ENCODE assay signal across 7 mouse cellular contexts in genomic region chr11:19009536-19010395, GRCm38 (mm10). TPM values are rescaled to one million over a fixed set of nuclear protein-coding genes. Genes with fewer than 3 reads are reported as not detected.
DNase-seq lines count a peak whose midpoint lies in the region; ATAC-seq lines count a peak whose summit lies in the region.

No protein-coding gene starts in this region.

- H3K9ac ChIP-seq in forebrain, embryonic 15.5 days (replicated peaks) = no peak overlapping the region
- peak overlapping the region; percentile 100 for H3K9ac ChIP-seq in intestine, embryonic 14.5 days (ENCODE audit: low read length)
- peak overlapping the region; percentile 36 for H3K9ac ChIP-seq in stomach, embryonic 15.5 days

- 37% methylated on average over 17 of the region's 17 CpGs for WGBS in forebrain, embryonic 15.5 days
- WGBS in intestine, embryonic 14.5 days = 22% methylated on average over 17 of the region's 17 CpGs
- 21% methylated on average over 17 of the region's 17 CpGs for WGBS in stomach, embryonic 15.5 days

- peaks cover 72% of the 10 kb centered on the region for H3K4me1 ChIP-seq in megakaryocyte, embryonic 14.5 days
- peaks cover 29% of the 10 kb centered on the region for H3K4me1 ChIP-seq in forebrain, embryonic 15.5 days
- peaks cover 40% of the 10 kb centered on the region for H3K4me1 ChIP-seq in intestine, embryonic 14.5 days (replicated peaks; ENCODE audit: control insufficient read depth, insufficient read depth, low read length)
- peaks cover 9% of the 10 kb centered on the region for H3K4me1 ChIP-seq in stomach, embryonic 15.5 days

- no peaks in the 10 kb centered on the region for H3K27me3 ChIP-seq in megakaryocyte, embryonic 14.5 days (replicated peaks)
- H3K27me3 ChIP-seq in forebrain, embryonic 15.5 days = peaks cover 45% of the 10 kb centered on the region
- no peaks in the 10 kb centered on the region for H3K27me3 ChIP-seq in intestine, embryonic 14.5 days (replicated peaks; ENCODE audit: control insufficient read depth, insufficient read depth, low read length)
- no peaks in the 10 kb centered on the region for H3K27me3 ChIP-seq in stomach, embryonic 15.5 days (replicated peaks)

- H3K36me3 ChIP-seq in megakaryocyte, embryonic 14.5 days (replicated peaks; ENCODE audit: low read length) = peaks cover 96% of the 10 kb centered on the region
- no peaks in the 10 kb centered on the region for H3K36me3 ChIP-seq in forebrain, embryonic 15.5 days
- H3K36me3 ChIP-seq in intestine, embryonic 14.5 days (ENCODE audit: control insufficient read depth, insufficient read depth, low read length) = peaks cover 77% of the 10 kb centered on the region
- H3K36me3 ChIP-seq in stomach, embryonic 15.5 days = no peaks in the 10 kb centered on the region; the same call in 1 of the 2 replicates

- no peak overlapping the region for H3K27ac ChIP-seq in forebrain, embryonic 15.5 days (replicated peaks)
- peak overlapping the region; percentile 100 for H3K27ac ChIP-seq in intestine, embryonic 14.5 days (ENCODE audit: low read depth)
- H3K27ac ChIP-seq in stomach, embryonic 15.5 days = peak overlapping the region; percentile 81

- H3K9me3 ChIP-seq in megakaryocyte, embryonic 14.5 days = no peaks in the 10 kb centered on the region
- no peaks in the 10 kb centered on the region for H3K9me3 ChIP-seq in forebrain, embryonic 15.5 days
- H3K9me3 ChIP-seq in intestine, embryonic 14.5 days (ENCODE audit: control insufficient read depth, low read length) = no peaks in the 10 kb centered on the region
- no peaks in the 10 kb centered on the region for H3K9me3 ChIP-seq in stomach, embryonic 15.5 days

- peak overlapping the region; percentile 93 for H3K4me3 ChIP-seq in megakaryocyte, embryonic 14.5 days (replicated peaks)
- H3K4me3 ChIP-seq in forebrain, embryonic 15.5 days = no peak overlapping the region
- peak overlapping the region; percentile 95 for H3K4me3 ChIP-seq in intestine, embryonic 14.5 days (ENCODE audit: low read depth, low read length)
- peak overlapping the region; percentile 73 for H3K4me3 ChIP-seq in stomach, embryonic 15.5 days (replicated peaks)

- H3K4me2 ChIP-seq in forebrain, embryonic 15.5 days (replicated peaks) = peak overlapping the region; percentile 11; the same call in 1 of the 2 replicates
- peak overlapping the region; percentile 88 for H3K4me2 ChIP-seq in intestine, embryonic 14.5 days (ENCODE audit: low read length)
- H3K4me2 ChIP-seq in stomach, embryonic 15.5 days = peak overlapping the region; percentile 69

- DNase-seq in intestine, embryonic 14.5 days (ENCODE audit: low spot score) = peak; percentile 73
- no peak for DNase-seq in kidney, adult 18-20 months

- no peak for ATAC-seq in megakaryocyte, adult 5-6 weeks (ENCODE audit: poor library complexity, severe bottlenecking)
- no peak for ATAC-seq in forebrain, embryonic 15.5 days (replicated peaks)
- no peak for ATAC-seq in intestine, embryonic 14.5 days (replicated peaks; ENCODE audit: low FRiP score, low TSS enrichment, low read depth)
- no peak for ATAC-seq in stomach, embryonic 15.5 days (ENCODE audit: insufficient read depth, low FRiP score, low read depth)
- ATAC-seq in CD4-positive, CD25-positive, alpha-beta regulatory T cell, adult 4 months = no peak

RNA-seq across cellular contexts. Expression of gene Meis1, which starts 9.0 kb away (rescaled TPM):
- 121 and 264 TPM in 2 replicates for polyA plus RNA-seq in megakaryocyte, embryonic 14.5 days (2012; ENCODE audit: insufficient read depth, low replicate concordance)
- total RNA-seq in megakaryocyte, adult 5-6 weeks (2015) = 3.3 and 4.2 TPM in 2 replicates
- total RNA-seq in megakaryocyte, adult 5-6 weeks (2017) = 5.9 and 6.0 TPM in 2 replicates
- polyA plus RNA-seq in forebrain, embryonic 15.5 days (2015; fragmentation: Nextera tagmentation; extraction: Ambion mirVana) = 29.4 and 29.7 TPM in 2 replicates
- 133 and 151 TPM in 2 replicates for polyA plus RNA-seq in intestine, embryonic 14.5 days (2014; fragmentation: Nextera tagmentation; extraction: Ambion mirVana)
- 139 and 150 TPM in 2 replicates for polyA plus RNA-seq in stomach, embryonic 15.5 days (2015; fragmentation: Nextera tagmentation; extraction: Ambion mirVana)
- polyA plus RNA-seq in CD4-positive, CD25-positive, alpha-beta regulatory T cell, adult 4 months (2017; shearing (Covaris generic)) = under 1 TPM in 1 of 2 experiments, not detected in 1; 0.66 TPM

Comparison
In these comparisons a context has a peak if more than half of its experiments do, and no peak if none do; other contexts are left out.
1. H3K4me2 ChIP-seq: peak in every context shown above with its lines; median percentile 88 in intestine, embryonic 14.5 days; 69 in stomach, embryonic 15.5 days; 11 in forebrain, embryonic 15.5 days.
2. RNA of gene Meis1, which starts 9.0 kb away (polyA plus RNA-seq): 139 to 150 TPM in stomach, embryonic 15.5 days, 133 to 151 TPM in intestine, embryonic 14.5 days, 121 to 264 TPM in megakaryocyte, embryonic 14.5 days and 29.4 to 29.7 TPM in forebrain, embryonic 15.5 days; 0.66 TPM in CD4-positive, CD25-positive, alpha-beta regulatory T cell, adult 4 months; every median in the first group is over 10 times any median in the second.